Mouse (Mus musculus): Measurements from ENCODE around the gene Fchsd2. TPM values are rescaled to one million over a fixed set of nuclear protein-coding genes. Genes with fewer than 3 reads are reported as not detected.
A peak's percentile ranks its signal among the peaks of the same experiment; 100 is the strongest.

The Fchsd2 gene
- polyA plus RNA-seq, 1 experiment from 2014 or later, result 33.1 TPM

DNA sequence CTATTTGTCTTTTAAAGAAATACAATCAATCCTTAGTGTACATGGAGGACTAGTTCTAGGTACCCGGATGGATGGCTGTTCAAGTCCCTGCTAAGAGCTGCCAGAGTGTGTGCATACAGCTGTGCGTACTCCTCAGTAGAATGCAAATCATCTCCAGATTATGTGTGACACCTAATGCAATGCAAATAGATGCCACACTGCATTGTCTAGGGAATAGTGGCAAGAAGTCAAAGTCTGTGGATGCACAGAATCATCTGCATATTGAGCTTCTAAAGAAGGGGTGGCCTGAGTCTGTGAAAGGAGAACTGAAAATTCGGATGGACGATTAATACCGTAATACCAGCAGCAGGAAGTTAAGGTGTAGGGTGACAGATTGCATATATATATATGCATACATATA lies 33.5 kb upstream of the Fchsd2 start:
- no peak overlapping the region for H3K4me3 ChIP-seq (ENCODE audit: low read depth, low read length)
- no peaks in the 10 kb centered on the region for H3K36me3 ChIP-seq (ENCODE audit: control insufficient read depth, insufficient read depth, low read length)
- peaks cover 3% of the 10 kb centered on the region; the same call in 1 of the 2 replicates for H3K4me1 ChIP-seq (ENCODE audit: control insufficient read depth, insufficient read depth, low read length)
- H3K4me2 ChIP-seq (replicated peaks; ENCODE audit: low read depth, low read length), result no peak overlapping the region
- ATAC-seq (ENCODE audit: insufficient number of reproducible peaks, insufficient read depth, low FRiP score, low read depth), result no peak
- no peaks in the 10 kb centered on the region for H3K27me3 ChIP-seq (ENCODE audit: control insufficient read depth, insufficient read depth, low read length)
- 84% methylated on average over 5 of the region's 5 CpGs for WGBS
- H3K9me3 ChIP-seq (ENCODE audit: control insufficient read depth, low read depth, low read length), result no peaks in the 10 kb centered on the region
- H3K9ac ChIP-seq (replicated peaks; ENCODE audit: low read depth, low read length), result no peak overlapping the region
- no peak overlapping the region for H3K27ac ChIP-seq (ENCODE audit: low read length)

DNA sequence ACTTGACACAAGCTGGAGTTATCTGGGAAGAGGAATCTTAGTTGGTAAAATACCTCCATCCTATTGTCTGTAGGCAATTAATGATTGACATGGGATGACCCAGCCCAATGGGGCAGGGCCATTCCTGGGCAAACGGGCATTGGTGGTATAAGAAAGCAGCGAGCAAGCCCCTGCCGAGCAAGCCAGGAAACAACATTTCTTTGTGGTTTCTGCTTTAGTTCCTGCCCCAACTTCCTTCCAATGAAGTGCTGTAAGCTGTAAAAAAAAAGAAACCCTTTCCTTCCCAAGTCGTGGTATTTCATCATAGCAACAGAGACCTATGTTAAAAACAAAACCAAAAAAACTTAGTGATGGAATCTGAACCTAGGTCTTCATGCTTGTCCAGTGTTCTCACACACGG lies 32.2 kb upstream of the Fchsd2 start:
- H3K4me3 ChIP-seq (ENCODE audit: low read depth, low read length), result no peak overlapping the region
- no peak overlapping the region for H3K27ac ChIP-seq (ENCODE audit: low read length)
- no peak overlapping the region for H3K4me2 ChIP-seq (replicated peaks; ENCODE audit: low read depth, low read length)
- H3K36me3 ChIP-seq (ENCODE audit: control insufficient read depth, insufficient read depth, low read length), result no peaks in the 10 kb centered on the region
- H3K4me1 ChIP-seq (ENCODE audit: control insufficient read depth, insufficient read depth, low read length), result peaks cover 3% of the 10 kb centered on the region; the same call in 1 of the 2 replicates
- no peaks in the 10 kb centered on the region for H3K9me3 ChIP-seq (ENCODE audit: control insufficient read depth, low read depth, low read length)
- no peak overlapping the region for H3K9ac ChIP-seq (replicated peaks; ENCODE audit: low read depth, low read length)
- no peaks in the 10 kb centered on the region for H3K27me3 ChIP-seq (ENCODE audit: control insufficient read depth, insufficient read depth, low read length)
- no peak for ATAC-seq (ENCODE audit: insufficient number of reproducible peaks, insufficient read depth, low FRiP score, low read depth)
- 65% methylated on average over 5 of the region's 5 CpGs for WGBS

DNA sequence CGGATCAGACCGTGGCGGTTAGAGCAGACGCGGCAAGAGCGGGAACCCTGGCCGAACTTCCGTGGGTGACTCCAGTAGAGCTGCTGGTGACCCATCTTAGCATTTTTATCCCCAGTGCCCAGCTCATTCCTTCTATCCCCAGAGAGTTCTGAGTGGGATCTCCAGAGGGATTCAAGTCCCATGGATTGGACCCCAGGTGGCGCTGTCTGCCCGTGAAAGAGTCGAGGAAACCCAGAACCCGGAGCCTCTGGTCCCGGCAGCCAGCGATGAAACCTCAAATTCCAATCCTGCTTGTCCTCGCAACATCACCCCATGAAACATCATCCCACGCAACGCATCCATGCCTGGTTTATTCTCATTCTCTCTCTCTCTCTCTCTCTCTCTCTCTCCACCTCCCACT lies 31.3 kb upstream of the Fchsd2 start:
- H3K9ac ChIP-seq (replicated peaks; ENCODE audit: low read depth, low read length), result no peak overlapping the region
- no peaks in the 10 kb centered on the region for H3K27me3 ChIP-seq (ENCODE audit: control insufficient read depth, insufficient read depth, low read length)
- no peak overlapping the region for H3K27ac ChIP-seq (ENCODE audit: low read length)
- H3K4me2 ChIP-seq (replicated peaks; ENCODE audit: low read depth, low read length), result peak overlapping the region; percentile 30
- H3K4me3 ChIP-seq (ENCODE audit: low read depth, low read length), result no peak overlapping the region
- WGBS, result 9% methylated on average over 17 of the region's 17 CpGs
- H3K9me3 ChIP-seq (ENCODE audit: control insufficient read depth, low read depth, low read length), result no peaks in the 10 kb centered on the region
- no peaks in the 10 kb centered on the region for H3K36me3 ChIP-seq (ENCODE audit: control insufficient read depth, insufficient read depth, low read length)
- peaks cover 3% of the 10 kb centered on the region; the same call in 1 of the 2 replicates for H3K4me1 ChIP-seq (ENCODE audit: control insufficient read depth, insufficient read depth, low read length)
- ATAC-seq (ENCODE audit: insufficient number of reproducible peaks, insufficient read depth, low FRiP score, low read depth), result peak; percentile 63; the same call in 1 of the 2 replicates

DNA sequence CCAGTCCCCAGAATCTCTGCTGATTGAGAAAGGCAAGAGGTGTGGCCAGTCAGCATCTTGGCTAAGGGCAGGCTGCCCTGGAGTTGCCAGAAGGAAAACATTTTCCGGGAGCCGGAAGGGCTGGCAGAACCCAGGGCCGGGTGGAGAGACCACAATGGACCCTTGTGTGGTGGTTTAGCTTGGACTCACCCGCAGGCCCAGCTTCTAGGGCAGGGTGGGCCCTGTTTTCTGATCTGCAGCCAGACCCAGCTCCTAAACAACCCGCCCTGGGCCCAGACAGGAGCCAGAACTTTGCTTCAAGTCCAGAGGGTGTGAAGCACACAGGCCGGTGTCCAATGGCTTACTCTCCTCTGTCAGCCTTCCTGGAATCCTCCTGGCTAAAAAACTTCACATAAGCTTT lies 30.4 kb upstream of the Fchsd2 start:
- Histone ChIP-seq H3K4me3 (ENCODE audit: low read depth, low read length) (no peak overlapping the region), H3K27ac (ENCODE audit: low read length) (no peak overlapping the region), H3K4me2 (replicated peaks; ENCODE audit: low read depth, low read length) (no peak overlapping the region), H3K9ac (replicated peaks; ENCODE audit: low read depth, low read length) (no peak overlapping the region), H3K4me1 (ENCODE audit: control insufficient read depth, insufficient read depth, low read length) (peaks cover 3% of the 10 kb centered on the region; the same call in 1 of the 2 replicates), H3K27me3 (ENCODE audit: control insufficient read depth, insufficient read depth, low read length) (no peaks in the 10 kb centered on the region), H3K9me3 (ENCODE audit: control insufficient read depth, low read depth, low read length) (no peaks in the 10 kb centered on the region), H3K36me3 (ENCODE audit: control insufficient read depth, insufficient read depth, low read length) (no peaks in the 10 kb centered on the region)
- WGBS, result 86% methylated on average over 6 of the region's 6 CpGs
- ATAC-seq (ENCODE audit: insufficient number of reproducible peaks, insufficient read depth, low FRiP score, low read depth), result no peak

DNA sequence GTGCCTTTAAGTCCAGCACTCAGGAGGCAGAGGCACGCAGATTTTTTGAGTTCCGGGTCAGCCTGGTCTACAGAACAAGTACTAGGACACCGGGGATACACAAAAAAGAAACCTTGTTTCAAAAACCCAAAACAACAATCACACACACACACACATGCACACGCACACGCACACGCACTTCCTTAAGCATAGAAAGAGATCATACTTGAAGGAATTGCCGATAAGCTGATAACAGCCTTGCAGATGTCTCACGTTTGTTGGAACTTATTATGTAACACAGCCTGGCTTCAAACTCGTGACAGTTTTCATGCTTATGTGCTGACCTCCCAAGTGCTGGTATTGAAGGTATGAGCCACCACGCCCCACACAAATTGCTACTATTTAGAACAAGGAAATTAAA lies 29.1 kb upstream of the Fchsd2 start:
- WGBS, result 81% methylated on average over 10 of the region's 10 CpGs
- no peaks in the 10 kb centered on the region for H3K36me3 ChIP-seq (ENCODE audit: control insufficient read depth, insufficient read depth, low read length)
- ATAC-seq (ENCODE audit: insufficient number of reproducible peaks, insufficient read depth, low FRiP score, low read depth), result no peak
- no peaks in the 10 kb centered on the region for H3K9me3 ChIP-seq (ENCODE audit: control insufficient read depth, low read depth, low read length)
- no peak overlapping the region for H3K27ac ChIP-seq (ENCODE audit: low read length)
- H3K27me3 ChIP-seq (ENCODE audit: control insufficient read depth, insufficient read depth, low read length), result no peaks in the 10 kb centered on the region
- no peak overlapping the region for H3K9ac ChIP-seq (replicated peaks; ENCODE audit: low read depth, low read length)
- no peak overlapping the region for H3K4me2 ChIP-seq (replicated peaks; ENCODE audit: low read depth, low read length)
- H3K4me1 ChIP-seq (ENCODE audit: control insufficient read depth, insufficient read depth, low read length), result peaks cover 3% of the 10 kb centered on the region; the same call in 1 of the 2 replicates
- H3K4me3 ChIP-seq (ENCODE audit: low read depth, low read length), result no peak overlapping the region

DNA sequence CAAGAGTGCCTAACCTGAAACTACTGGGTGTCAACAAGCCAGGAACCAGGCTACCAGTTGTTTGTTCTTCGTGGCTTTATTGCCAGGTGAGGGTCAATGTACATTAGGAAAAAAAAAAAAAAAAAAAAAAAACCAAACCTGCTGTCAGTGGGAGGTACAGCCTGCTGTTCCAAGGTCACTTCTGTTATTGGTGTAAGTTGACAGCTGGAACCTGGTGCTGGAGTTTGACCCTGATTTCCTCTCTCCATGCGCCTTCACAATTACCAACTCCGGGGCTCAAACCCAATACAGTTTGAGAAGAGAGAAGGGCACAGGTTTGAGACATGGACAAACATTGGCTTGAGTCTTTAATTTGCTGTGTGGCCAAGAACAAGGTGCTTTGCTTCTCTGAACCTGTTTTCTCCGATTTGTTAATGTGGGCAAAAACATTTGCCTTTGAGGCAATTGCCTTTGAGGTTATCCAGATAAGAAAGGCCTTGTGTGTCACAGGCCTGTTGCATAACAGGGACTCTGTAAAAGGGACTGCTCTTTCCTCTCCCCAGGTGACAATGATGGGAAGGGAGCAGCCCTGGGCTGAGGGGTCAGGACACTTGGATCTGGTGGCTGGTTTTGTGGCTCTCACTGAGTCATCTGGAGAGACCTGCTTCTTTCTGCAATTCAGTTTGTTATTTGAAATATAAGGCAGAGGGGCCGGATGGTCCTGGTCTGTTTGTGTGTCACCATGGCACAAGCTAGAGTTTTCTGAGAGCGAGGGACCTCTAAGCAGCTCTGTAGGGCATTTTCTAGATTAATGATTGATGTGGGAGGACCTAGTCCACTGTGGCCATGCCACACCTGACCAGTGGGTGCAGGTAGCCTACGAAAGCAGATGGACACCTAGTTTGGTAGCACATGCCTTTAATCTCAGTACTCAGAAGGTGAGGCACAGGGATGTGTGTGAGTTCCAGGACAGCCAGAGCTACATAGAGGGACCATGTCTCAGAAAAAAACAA lies 27.7 kb upstream of the Fchsd2 start:
- H3K36me3 ChIP-seq (ENCODE audit: control insufficient read depth, insufficient read depth, low read length), result no peaks in the 10 kb centered on the region
- ATAC-seq (ENCODE audit: insufficient number of reproducible peaks, insufficient read depth, low FRiP score, low read depth), result no peak

DNA sequence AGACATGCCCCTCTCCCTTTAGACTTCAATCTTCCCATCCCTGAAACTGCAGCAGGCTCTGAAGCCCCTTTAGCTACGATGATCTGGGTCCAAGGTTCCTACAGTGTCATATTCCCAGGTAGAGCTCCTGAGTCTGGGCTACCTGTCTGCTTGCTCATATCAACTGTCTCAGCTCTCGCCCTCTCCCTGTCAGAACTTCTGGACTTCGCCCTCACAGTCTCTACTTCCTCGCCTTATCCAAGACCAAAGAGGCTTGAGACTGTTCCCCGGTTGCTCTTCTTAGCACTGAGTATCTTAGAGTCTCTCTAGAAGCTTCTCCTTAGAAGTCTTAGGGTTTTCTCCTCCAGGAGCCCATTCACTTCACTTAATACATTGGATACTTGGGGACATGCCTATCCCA lies 26.7 kb upstream of the Fchsd2 start:
- Histone ChIP-seq H3K9ac (replicated peaks; ENCODE audit: low read depth, low read length) (no peak overlapping the region), H3K4me2 (replicated peaks; ENCODE audit: low read depth, low read length) (no peak overlapping the region), H3K36me3 (ENCODE audit: control insufficient read depth, insufficient read depth, low read length) (no peaks in the 10 kb centered on the region), H3K27ac (ENCODE audit: low read length) (no peak overlapping the region), H3K4me1 (ENCODE audit: control insufficient read depth, insufficient read depth, low read length) (peaks cover 3% of the 10 kb centered on the region; the same call in 1 of the 2 replicates), H3K9me3 (ENCODE audit: control insufficient read depth, low read depth, low read length) (no peaks in the 10 kb centered on the region), H3K27me3 (ENCODE audit: control insufficient read depth, insufficient read depth, low read length) (no peaks in the 10 kb centered on the region), H3K4me3 (ENCODE audit: low read depth, low read length) (no peak overlapping the region)
- no peak for ATAC-seq (ENCODE audit: insufficient number of reproducible peaks, insufficient read depth, low FRiP score, low read depth)
- WGBS, result 80% methylated on average over 5 of the region's 5 CpGs

More for the DNA sequence above, 27.7 kb upstream of the Fchsd2 start:
- no peaks in the 10 kb centered on the region for H3K27me3 ChIP-seq (ENCODE audit: control insufficient read depth, insufficient read depth, low read length)
- WGBS, result 81% methylated on average over 7 of the region's 7 CpGs
- no peak overlapping the region for H3K9ac ChIP-seq (replicated peaks; ENCODE audit: low read depth, low read length)
- H3K9me3 ChIP-seq (ENCODE audit: control insufficient read depth, low read depth, low read length), result no peaks in the 10 kb centered on the region
- H3K27ac ChIP-seq (ENCODE audit: low read length), result no peak overlapping the region
- no peak overlapping the region for H3K4me2 ChIP-seq (replicated peaks; ENCODE audit: low read depth, low read length)
- no peak overlapping the region for H3K4me3 ChIP-seq (ENCODE audit: low read depth, low read length)
- peaks cover 3% of the 10 kb centered on the region; the same call in 1 of the 2 replicates for H3K4me1 ChIP-seq (ENCODE audit: control insufficient read depth, insufficient read depth, low read length)

DNA sequence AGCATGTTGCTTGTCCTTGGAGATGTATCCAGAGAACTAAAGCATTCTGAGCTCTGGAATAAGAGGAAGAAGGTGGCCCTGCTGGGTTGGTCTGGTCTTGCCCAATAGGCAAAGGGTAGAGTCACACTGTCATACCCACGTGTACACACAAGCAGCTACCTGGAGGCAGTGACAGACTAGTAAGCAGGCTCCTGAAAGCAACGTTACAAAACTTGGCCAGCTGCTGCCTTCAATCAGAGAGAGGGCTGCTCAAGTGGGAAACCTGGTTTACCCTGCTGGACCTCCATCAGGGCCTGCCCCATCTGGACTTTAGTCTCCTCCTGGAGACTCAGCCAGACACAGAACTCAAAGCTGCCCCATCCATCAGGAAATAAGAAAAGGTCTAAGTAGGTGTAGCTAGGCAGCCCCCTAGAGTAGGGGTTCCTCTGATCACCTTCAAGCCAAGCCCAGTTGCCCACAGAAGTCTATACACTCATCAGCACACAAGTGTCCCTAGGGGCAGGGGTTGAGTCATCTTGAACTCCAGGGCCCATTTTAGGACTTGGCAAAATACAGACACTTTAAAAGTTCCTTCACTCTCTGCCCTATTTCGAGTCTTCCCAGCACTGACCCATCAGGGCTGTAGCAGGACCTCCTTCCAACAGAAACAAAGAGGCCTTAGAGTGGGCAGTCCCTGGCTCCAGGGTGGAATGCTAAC lies 25.9 kb upstream of the Fchsd2 start:
- Histone ChIP-seq H3K4me3 (ENCODE audit: low read depth, low read length) (no peak overlapping the region), H3K9me3 (ENCODE audit: control insufficient read depth, low read depth, low read length) (no peaks in the 10 kb centered on the region), H3K36me3 (ENCODE audit: control insufficient read depth, insufficient read depth, low read length) (no peaks in the 10 kb centered on the region), H3K4me2 (replicated peaks; ENCODE audit: low read depth, low read length) (no peak overlapping the region), H3K27ac (ENCODE audit: low read length) (no peak overlapping the region), H3K4me1 (ENCODE audit: control insufficient read depth, insufficient read depth, low read length) (no peaks in the 10 kb centered on the region), H3K9ac (replicated peaks; ENCODE audit: low read depth, low read length) (no peak overlapping the region), H3K27me3 (ENCODE audit: control insufficient read depth, insufficient read depth, low read length) (no peaks in the 10 kb centered on the region)
- ATAC-seq (ENCODE audit: insufficient number of reproducible peaks, insufficient read depth, low FRiP score, low read depth), result no peak
- 66% methylated on average over 3 of the region's 3 CpGs for WGBS

Data from stomach, embryonic 14.5 days (tissue).